Mouse (Mus musculus) T-helper 1 cell (primary cell): ENCODE measurements around the gene Ntng2.

ENCODE experiments used
- in situ Hi-C: fragments of 300-600 bp; cut with MboI, MseI; formaldehyde crosslinking; loops from one replicate; pipeline ENCODE4 v1.15.1; 2025; ENCODE audit warnings: high pct_unique_total_duplicates

The Ntng2 gene

GRCm38 (mm10) chr2:29192629-29193278 is 60.1 kb downstream of the Ntng2 start:
- in situ Hi-C loops: no loop called here

- in situ Hi-C loops: no loop called here
These were observed 61.3 kb downstream of the Ntng2 start for GRCm38 (mm10) chr2:29191216-29192215.

- in situ Hi-C loops: no loop called here
These were observed 62.4 kb downstream of the Ntng2 start for GRCm38 (mm10) chr2:29190392-29190791.

- in situ Hi-C loops: no loop called here
These were observed 66.6 kb downstream of the Ntng2 start for GRCm38 (mm10) chr2:29186209-29186608.

GRCm38 (mm10) chr2:29183266-29183924 is 69.4 kb downstream of the Ntng2 start:
- in situ Hi-C loops: loop anchor here (5.0 kb wide), 1 partner anchor 101 kb away; no protein-coding TSS in a partner anchor

- in situ Hi-C loops: loop anchor here (5.0 kb wide), 1 partner anchor 99 kb away; no protein-coding TSS in a partner anchor
These were observed 71.7 kb downstream of the Ntng2 start for GRCm38 (mm10) chr2:29181111-29181510.

- in situ Hi-C loops: loop anchor here (5.0 kb wide), 1 partner anchor 98 kb away; no protein-coding TSS in a partner anchor
These were observed 73.0 kb downstream of the Ntng2 start for GRCm38 (mm10) chr2:29179810-29180209.

- in situ Hi-C loops: no loop called here
These were observed 77.9 kb downstream of the Ntng2 start for GRCm38 (mm10) chr2:29174887-29175286.

- in situ Hi-C loops: no loop called here
These were observed 84.7 kb downstream of the Ntng2 start for GRCm38 (mm10) chr2:29168067-29168466.

GRCm38 (mm10) chr2:29151941-29152340 is 100.9 kb downstream of the Ntng2 start:
- in situ Hi-C loops: loop anchor here (10.0 kb wide), 3 partner anchors 317 to 1007 kb away; no protein-coding TSS in a partner anchor
